Mouse (Mus musculus) CD4-positive helper T cell, adult 2 months (primary cell): Measurements from ENCODE around the gene Fcrl5.
A peak's percentile ranks its signal among the peaks of the same experiment; 100 is the strongest.

ENCODE experiments used
- DNase-seq: peaks from one replicate; pipeline ENCODE4 v3.0.0-alpha.2; 2012; ENCODE audit warnings: low read depth, missing footprints, low spot score

The Fcrl5 gene

GRCm38 (mm10) chr3:87528021-87528420 is 92.4 kb downstream of the Fcrl5 start:
- peak; percentile 59 for DNase-seq

- peak; percentile 60 for DNase-seq
These were observed 93.3 kb downstream of the Fcrl5 start for GRCm38 (mm10) chr3:87528841-87529240.

- DNase-seq, result peak; percentile 92
These were observed 94.0 kb downstream of the Fcrl5 start for GRCm38 (mm10) chr3:87529568-87529967.

- no peak for DNase-seq
These were observed 94.7 kb downstream of the Fcrl5 start for GRCm38 (mm10) chr3:87530234-87530633.

GRCm38 (mm10) chr3:87533667-87534378 is 98.2 kb downstream of the Fcrl5 start:
- DNase-seq, result no peak

GRCm38 (mm10) chr3:87538034-87538433 is 102.5 kb downstream of the Fcrl5 start:
- DNase-seq, result peak; percentile 37

- DNase-seq, result no peak
These were observed 104.6 kb downstream of the Fcrl5 start for GRCm38 (mm10) chr3:87540028-87540675.

- no peak for DNase-seq
These were observed 105.1 kb downstream of the Fcrl5 start for GRCm38 (mm10) chr3:87540714-87541113.

- no peak for DNase-seq
These were observed 107.1 kb downstream of the Fcrl5 start for GRCm38 (mm10) chr3:87542481-87543215.

- DNase-seq, result no peak
These were observed 110.0 kb downstream of the Fcrl5 start for GRCm38 (mm10) chr3:87545554-87545953.

GRCm38 (mm10) chr3:87546291-87546721 is 110.7 kb downstream of the Fcrl5 start:
- DNase-seq, result no peak

- no peak for DNase-seq
These were observed 114.3 kb downstream of the Fcrl5 start for GRCm38 (mm10) chr3:87549908-87550307.
